Mouse (Mus musculus): ENCODE data around the gene Mef2d.

Gene Mef2d

GRCm38 (mm10) chr3:88178986-88179385 is 36.8 kb downstream of the Mef2d start:
- no peak for DNase-seq (ENCODE audit: low read depth, low spot score)

DNA sequence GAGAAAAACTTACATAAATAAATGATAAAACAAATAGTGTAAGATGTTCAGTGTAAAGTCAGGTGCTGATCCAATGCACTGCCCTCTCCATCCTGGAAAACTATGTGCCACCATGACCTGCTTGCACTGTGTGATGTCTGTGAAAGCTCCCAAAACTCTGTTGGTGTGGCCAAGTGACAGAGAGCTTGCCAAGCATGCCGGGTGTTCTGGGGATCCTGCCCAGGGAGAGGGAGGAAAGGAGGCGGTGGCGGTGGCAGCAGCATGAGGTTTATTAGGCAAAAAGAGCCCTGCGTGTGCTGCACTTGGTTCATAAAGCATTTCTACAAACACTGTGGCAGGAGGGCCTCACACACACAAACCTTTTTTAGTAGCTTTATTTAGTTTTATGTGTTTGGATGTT is 39.2 kb downstream of the Mef2d start:
- DNase-seq (ENCODE audit: low read depth, low spot score) = no peak

- no peak for DNase-seq (ENCODE audit: low read depth, low spot score)
Observed at GRCm38 (mm10) chr3:88186424-88186823, 44.3 kb downstream of the Mef2d start.

- DNase-seq (ENCODE audit: low read depth, low spot score) = no peak
Observed at GRCm38 (mm10) chr3:88191146-88191545, 49.0 kb downstream of the Mef2d start.

- no peak for DNase-seq (ENCODE audit: low read depth, low spot score)
Observed at GRCm38 (mm10) chr3:88191820-88192616, 49.8 kb downstream of the Mef2d start.

DNA sequence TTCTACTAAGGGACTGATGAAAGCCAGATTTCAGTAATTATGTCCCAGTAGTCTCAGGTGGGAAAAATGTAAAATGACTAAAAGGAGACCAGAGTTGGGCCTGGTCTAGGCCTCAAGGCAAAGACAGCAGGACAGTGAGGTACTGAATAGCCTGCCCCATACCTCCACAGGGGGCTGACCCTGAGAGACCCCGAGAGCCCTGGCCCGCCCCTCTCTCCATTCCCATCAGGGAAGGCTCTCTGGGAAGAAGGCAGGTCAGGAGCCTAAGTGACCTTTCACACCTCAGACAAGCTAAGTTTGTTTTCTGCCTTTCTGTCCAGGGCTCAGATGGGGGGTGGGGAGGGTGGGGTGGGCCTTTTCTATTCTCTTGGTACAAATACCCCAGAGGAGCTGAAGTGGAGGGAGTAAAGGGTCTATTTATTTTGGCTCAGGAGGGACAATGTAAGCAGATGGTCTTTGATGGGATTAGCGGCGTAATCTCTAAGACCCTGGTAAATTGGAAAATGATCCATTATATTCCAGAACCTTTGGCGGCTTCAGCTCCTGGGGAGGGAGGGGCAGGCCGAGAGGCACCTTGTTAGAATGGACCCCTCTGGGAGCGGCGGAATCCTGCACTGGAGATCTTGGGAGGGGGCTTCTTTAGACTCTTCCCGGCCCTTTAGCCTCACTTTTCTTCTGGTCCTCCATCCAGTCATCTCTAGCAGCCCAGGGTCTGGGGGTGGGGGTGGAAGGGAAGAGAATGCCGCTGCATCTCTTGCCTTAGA is 55.8 kb downstream of the Mef2d start:
- DNase-seq (ENCODE audit: low read depth, low spot score) = no peak

GRCm38 (mm10) chr3:88198505-88199020 is 56.4 kb downstream of the Mef2d start:
- no peak for DNase-seq (ENCODE audit: low read depth, low spot score)

- no peak for DNase-seq (ENCODE audit: low read depth, low spot score)
Observed at GRCm38 (mm10) chr3:88199541-88200110, 57.5 kb downstream of the Mef2d start.

GRCm38 (mm10) chr3:88200161-88200971 is 58.2 kb downstream of the Mef2d start:
- DNase-seq (ENCODE audit: low read depth, low spot score) = no peak

DNA sequence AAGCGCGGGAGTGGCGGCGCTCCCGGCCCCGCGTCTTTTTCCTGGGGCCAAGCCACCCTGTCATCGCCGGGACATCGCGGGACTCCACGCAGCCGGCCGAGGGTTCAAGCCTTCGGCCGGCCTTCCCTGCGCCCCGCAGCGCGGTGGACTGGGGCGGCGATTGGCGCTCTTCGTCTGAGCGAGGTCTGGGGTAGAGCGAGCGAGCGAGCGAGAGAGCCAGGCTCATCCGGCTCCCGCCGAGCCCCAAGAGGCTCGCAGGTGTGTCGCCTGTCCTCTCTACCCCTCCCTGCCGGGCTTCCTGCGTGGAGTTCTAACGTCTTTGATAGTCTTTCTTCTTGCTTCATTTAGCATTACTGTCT is 58.8 kb downstream of the Mef2d start:
- DNase-seq (ENCODE audit: low read depth, low spot score) = no peak

- DNase-seq (ENCODE audit: low read depth, low spot score) = no peak
Observed at GRCm38 (mm10) chr3:88201640-88202039, 59.5 kb downstream of the Mef2d start.

DNA sequence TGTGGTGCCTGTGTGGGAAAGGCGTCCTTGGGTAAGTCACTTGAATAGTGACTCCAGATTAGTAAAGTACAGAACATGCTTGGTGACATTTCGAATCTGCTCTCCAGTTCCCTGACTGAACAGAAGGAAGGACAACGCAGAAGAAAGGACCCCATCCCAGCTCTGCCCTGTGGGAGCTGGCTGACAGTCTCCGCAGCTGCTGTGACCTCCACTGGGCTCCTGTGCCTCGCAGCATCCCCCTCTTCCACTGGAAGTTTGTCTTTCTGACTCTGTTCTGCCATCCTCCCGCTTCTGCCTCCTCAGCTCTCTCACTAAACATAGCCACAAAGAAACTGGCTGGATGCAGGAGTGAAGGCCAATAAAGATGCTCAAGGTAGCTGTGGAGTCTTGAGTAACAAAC is 60.8 kb downstream of the Mef2d start:
- DNase-seq (ENCODE audit: low read depth, low spot score) = no peak

DNA sequence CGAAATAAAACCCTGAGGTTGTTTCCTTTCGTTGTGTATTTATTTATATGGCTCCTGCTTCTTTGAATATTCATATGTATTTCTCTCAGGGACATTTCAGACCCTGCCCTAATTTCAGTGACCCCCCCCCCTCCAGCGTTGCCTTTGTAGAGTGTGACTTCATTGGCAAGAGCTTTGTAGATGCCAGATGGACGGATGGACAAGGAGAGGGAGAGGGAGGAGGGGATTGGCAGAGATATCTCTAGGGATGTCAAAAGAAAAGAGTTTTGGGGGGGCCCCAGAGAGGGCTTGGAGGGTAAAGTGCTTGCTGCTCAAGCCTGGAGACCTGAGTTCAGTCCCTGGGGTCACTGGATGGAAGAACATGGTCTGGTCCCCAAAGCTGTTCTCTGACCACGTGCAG is 61.3 kb downstream of the Mef2d start:
- no peak for DNase-seq (ENCODE audit: low read depth, low spot score)

- no peak for DNase-seq (ENCODE audit: low read depth, low spot score)
Observed at GRCm38 (mm10) chr3:88203999-88204700, 62.0 kb downstream of the Mef2d start.

DNA sequence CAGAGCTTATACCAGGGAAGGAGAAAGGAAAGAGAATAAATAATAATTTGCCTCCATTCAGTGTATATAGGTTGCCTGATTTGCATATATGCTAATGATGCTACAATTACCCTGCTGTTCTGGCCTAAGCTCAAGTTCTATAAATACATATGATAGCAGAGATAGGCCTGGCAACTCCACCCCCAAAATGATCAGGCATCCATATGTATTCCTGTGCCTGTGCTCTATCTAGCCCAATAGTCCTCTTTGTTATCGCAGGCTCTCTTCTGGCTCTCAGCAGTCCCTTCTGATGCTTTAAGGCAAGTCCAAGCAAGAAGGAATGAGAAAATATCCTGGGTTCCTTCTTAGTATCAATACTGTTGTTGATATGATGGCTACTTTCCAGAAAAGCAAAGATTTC is 62.6 kb downstream of the Mef2d start:
- no peak for DNase-seq (ENCODE audit: low read depth, low spot score)

DNA sequence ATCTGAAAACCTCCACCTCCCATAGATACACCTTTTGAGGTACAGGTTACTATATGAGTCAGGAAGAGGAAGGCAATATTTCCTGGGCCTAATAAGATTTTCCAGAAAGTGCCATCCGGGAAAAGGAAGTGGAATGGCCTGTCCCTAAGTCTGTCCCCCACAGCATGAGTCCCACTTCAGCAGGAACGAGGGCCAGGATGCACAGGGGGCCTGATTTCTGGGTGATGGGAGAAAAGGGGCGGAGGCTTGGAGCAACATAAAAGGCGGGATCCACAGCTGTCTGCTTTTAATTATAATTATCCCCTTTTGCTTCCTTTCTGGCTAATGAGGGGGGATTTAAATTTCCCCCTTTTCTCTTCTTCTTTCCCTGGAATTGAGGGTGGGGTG is 63.0 kb downstream of the Mef2d start:
- no peak for DNase-seq (ENCODE audit: low read depth, low spot score)

- no peak for DNase-seq (ENCODE audit: low read depth, low spot score)
Observed at GRCm38 (mm10) chr3:88205563-88206491, 63.7 kb downstream of the Mef2d start.

DNA sequence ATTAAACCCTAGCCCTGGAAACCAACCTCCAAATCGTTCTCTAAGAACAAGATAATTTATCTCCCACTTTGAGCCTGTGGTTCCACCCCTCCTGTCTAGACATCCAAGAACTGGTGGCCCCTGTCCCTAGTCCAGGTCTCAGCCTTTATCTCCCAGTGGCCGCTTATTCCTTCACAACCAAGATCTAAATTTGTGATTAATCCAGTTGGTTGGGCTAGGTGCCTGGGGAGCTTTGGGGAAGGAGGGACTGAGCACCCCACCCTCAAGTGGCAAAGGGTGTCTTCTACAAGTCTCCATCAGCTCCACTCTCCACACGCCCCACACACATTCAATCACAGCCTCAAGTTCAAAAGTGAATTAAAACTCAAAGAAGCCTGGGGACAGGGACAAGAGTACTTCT is 64.3 kb downstream of the Mef2d start:
- no peak for DNase-seq (ENCODE audit: low read depth, low spot score)

- no peak for DNase-seq (ENCODE audit: low read depth, low spot score)
Observed at GRCm38 (mm10) chr3:88206901-88207371, 64.8 kb downstream of the Mef2d start.
